Mouse (Mus musculus): Measurements from ENCODE around the gene Rap1a.

DNA sequence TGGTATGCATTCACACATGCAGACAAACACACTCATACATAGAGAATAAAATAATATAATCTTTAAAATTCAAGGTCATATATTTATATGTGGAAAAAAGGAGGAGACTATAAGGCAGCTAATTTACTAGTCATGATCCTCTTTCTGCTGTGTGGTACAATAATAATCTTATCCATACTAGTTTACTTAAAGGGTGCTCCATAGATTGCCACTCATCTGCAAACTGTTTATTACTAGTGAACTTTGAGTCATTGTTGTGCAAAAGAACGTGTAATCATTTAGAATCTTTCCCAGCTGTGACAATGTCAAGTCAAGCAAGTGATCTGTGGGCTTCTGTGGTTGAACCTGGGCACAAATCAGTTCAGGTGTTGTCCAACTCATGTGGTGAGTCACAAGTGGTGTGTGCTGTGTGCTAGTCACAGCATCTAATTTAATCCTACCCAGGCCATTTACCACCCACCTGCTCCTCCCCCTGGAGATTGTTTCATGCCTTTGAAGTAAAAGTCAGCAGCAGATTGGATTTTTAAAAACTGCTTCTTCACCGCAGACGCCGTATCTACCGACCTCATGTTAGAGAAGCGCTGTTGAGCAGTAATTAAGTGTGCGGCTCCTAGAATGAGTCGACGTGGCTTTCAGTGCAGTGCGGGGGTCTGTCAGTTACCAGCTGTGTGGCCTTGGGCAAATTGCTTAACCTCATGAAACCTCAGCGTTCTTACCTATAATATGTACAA is 5.5 kb upstream of the Rap1a start:
- TF ChIP-seq POLR2A (IDR thresholded peaks at IDR 0.05; ENCODE audit: control insufficient read depth in 1 of 2, insufficient read depth in 1 of 2, low read depth in 1 of 2, low read length in 2 of 2, poor library complexity in 1 of 2) (no peak), ZNF384 (IDR thresholded peaks at IDR 0.05; ENCODE audit: low read depth, low read length) (no peak), GATA1 (IDR thresholded peaks at IDR 0.05; ENCODE audit: low read depth, low read length) (no peak), MXI1 (IDR thresholded peaks at IDR 0.05; ENCODE audit: low read depth, low read length) (no peak), CHD2 (IDR thresholded peaks at IDR 0.05; ENCODE audit: low read length) (no peak), USF1 (IDR thresholded peaks at IDR 0.05; ENCODE audit: low read depth, low read length) (no peak), MAFK (IDR thresholded peaks at IDR 0.05; ENCODE audit: borderline replicate concordance, low read depth, low read length) (no peak), CTCF (IDR thresholded peaks at IDR 0.05 in 2 of 3, conservative IDR thresholded peaks at IDR 0.05 in 1 of 3; ENCODE audit: control insufficient read depth in 1 of 3, insufficient read depth in 1 of 3, low read depth in 2 of 3, low read length in 3 of 3, poor library complexity in 1 of 3, severe bottlenecking in 1 of 3) (no peak), TAL1 (IDR thresholded peaks at IDR 0.05; ENCODE audit: low read length) (no peak), BHLHE40 (IDR thresholded peaks at IDR 0.05; ENCODE audit: borderline replicate concordance, low read depth, low read length) (no peak), MAX (IDR thresholded peaks at IDR 0.05; ENCODE audit: low read length) (no peak), NRF1 (IDR thresholded peaks at IDR 0.05; ENCODE audit: insufficient read depth, low read depth, low read length, poor library complexity, severe bottlenecking) (no peak)

Data from MEL (cell line).